Mouse (Mus musculus) lung, postnatal 10 days (tissue): ENCODE measurements around the gene Dync2li1.
A peak's percentile ranks its signal among the peaks of the same experiment; 100 is the strongest.

Source experiments
- DNase-seq: peaks from one replicate; pipeline ENCODE4 v3.0.0; 2021

Gene Dync2li1

DNA sequence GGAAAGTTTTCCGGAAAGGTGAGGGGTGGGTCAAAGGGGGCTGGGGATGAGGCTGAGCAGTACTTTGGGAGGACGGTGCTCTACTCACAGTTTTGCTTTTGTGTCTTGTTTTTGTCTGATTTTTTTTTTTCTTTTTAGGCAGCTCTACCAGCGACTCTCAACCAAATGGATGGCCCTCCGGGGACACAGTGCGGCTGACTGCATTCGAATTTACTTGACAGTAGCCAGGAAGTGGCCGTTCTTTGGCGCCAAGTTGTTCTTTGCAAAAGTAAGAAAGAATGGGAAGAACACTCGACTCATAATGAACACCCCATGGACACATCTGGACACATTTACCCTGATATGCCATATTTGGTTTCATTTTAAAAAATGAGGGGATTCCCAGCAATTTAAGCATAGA, 14.8 kb upstream of the Dync2li1 start:
- DNase-seq: no peak

GRCm38 (mm10) chr17:84611971-84612370, 14.3 kb upstream of the Dync2li1 start:
- DNase-seq: no peak

DNA sequence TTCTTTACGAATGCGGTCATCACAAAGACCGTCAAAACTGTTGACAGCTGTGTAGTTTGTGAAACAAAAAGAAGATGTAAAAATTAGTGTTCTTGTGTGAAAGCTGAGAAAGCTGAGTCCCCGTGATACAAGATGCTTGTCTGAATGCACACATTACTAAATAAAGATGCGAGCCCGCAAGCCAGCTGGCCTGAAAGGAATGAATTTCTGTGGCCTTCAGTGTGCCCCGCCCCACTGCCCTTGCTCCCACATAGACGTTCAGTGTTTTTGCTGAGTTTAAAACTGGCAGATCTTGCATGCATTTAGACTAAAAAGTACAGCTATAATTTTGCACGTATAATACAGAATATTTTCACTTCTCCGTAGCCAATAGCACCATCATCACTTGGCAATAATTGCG, 10.5 kb upstream of the Dync2li1 start:
- no peak for DNase-seq

GRCm38 (mm10) chr17:84616526-84617074, 9.7 kb upstream of the Dync2li1 start:
- DNase-seq: no peak

- DNase-seq: no peak
Observed at GRCm38 (mm10) chr17:84617953-84618352, 8.3 kb upstream of the Dync2li1 start.

DNA sequence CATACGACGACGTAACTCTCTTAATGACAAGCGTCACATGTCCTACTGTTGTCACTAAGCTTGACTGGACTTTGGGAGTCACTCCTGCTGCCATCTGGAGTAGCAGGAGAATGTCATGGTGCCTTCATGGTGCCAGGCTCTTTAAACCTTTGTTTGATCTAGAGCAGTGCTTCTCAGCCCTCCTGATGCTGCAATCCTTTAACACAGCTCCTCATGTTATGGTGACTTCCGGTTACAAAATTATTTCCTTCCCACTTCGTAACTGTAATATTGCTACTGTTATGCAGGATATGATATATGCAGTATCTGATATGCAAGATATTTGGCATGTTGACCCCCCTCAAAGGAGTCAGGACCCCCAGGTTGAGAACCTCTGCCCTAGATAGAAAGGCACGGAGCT, 7.2 kb upstream of the Dync2li1 start:
- DNase-seq: no peak

GRCm38 (mm10) chr17:84620076-84620475, 6.2 kb upstream of the Dync2li1 start:
- peak; percentile 74 for DNase-seq

DNA sequence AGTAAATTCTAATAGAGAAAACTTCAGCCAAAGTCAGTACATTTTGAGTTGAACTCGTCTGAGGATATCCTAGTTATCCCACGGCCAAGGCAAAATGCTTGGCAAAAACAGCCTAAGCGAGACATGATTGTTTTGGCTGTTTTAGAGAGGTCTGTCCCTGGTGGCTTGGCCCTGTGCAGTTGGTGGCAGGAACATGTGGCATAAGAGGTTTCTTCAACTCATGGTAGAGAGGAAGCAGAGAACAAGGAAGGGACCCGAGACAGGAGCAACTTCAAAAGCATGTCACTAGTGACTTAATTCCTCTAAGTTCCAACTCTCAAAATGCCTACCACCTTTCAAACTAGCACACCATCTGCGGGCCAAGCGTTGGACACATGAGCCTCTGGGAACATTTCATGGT, 5.7 kb upstream of the Dync2li1 start:
- no peak for DNase-seq

DNA sequence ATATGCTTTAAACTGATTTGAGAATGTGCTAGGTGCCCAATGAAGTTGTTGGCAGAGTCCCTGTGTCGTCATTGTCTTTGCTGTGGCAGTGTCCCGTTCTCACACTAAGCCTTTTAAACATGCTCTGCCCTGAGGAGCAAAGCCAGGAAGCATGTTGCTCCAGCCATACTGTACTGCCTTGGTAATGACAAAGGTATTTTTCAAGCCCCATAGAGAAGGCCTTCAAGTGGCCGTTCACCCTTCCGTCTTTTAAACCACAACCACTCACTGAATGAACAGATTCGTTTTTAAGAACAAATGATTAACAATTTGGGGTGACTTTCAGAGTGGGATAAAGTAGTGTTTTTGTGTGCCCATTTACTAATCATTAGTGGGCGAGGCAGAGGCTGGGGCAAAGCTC, 5.1 kb upstream of the Dync2li1 start:
- no peak for DNase-seq

GRCm38 (mm10) chr17:84622028-84622427, 4.3 kb upstream of the Dync2li1 start:
- no peak for DNase-seq

DNA sequence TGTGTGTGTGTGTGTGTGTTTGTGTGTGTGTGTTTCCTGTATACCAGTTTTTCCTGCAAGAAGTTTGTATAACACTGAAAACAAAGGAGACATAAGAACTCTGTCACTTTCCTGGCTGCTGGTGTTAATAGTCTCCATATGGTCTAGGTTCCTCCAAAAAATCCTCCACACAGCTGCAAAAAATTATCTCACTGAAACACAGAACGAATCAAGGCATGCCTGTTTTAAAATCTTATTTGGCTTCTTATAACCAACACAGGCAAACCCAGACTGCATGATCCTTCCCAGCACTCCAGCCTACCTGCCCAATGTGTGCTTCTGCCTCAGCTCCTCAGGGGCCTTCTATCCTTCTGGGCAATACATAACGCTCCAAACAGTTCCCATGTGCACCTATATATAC, 3.4 kb upstream of the Dync2li1 start:
- no peak for DNase-seq

DNA sequence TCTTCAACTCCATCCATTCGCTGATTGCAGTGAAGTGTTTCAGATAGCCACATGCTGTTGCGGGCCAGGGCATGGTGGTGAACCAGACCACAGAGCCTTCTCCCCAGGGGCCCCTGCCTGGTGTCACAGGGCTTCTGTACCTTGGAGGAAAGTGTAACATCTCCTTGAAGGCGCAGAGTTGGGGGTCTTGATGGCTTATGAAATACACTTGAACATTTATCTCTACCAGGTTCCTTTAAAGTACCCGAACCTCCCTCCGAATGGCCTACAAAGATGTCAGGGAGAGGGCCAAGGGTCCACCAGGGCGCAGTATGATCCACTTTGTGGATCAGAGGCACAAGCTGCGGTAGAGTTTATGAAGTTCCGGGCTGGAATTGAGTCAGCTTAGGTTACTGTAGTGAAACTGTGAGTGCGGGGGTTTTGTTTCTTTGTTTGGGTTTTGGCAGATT, 585 bp downstream of the Dync2li1 start:
- DNase-seq: no peak

- DNase-seq: no peak
Observed at GRCm38 (mm10) chr17:84627721-84628120, 1.4 kb downstream of the Dync2li1 start.

GRCm38 (mm10) chr17:84628611-84629010, 2.3 kb downstream of the Dync2li1 start:
- no peak for DNase-seq

DNA sequence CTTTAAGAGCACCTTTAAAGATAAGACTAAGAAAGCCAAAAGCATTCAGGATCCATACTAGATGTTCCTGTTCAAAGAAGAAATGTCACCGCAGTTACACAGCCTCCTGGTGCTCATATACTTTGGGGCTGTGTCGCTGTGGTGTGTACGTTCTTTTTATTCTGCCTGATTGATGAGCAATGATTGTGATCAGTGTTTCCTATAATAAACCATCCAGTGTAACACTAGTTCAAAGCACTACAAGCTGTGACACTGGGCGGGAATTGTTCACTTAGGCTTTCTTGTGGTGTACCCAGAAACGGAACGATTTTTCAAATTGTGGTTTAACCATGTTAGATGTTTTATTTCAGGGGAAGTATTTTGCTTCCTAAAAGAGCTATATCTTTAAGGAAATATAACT, 5.5 kb downstream of the Dync2li1 start:
- DNase-seq: no peak

- no peak for DNase-seq
Observed at GRCm38 (mm10) chr17:84633443-84633842, 7.1 kb downstream of the Dync2li1 start.

- DNase-seq: no peak
Observed at GRCm38 (mm10) chr17:84636328-84636727, 10.0 kb downstream of the Dync2li1 start.

DNA sequence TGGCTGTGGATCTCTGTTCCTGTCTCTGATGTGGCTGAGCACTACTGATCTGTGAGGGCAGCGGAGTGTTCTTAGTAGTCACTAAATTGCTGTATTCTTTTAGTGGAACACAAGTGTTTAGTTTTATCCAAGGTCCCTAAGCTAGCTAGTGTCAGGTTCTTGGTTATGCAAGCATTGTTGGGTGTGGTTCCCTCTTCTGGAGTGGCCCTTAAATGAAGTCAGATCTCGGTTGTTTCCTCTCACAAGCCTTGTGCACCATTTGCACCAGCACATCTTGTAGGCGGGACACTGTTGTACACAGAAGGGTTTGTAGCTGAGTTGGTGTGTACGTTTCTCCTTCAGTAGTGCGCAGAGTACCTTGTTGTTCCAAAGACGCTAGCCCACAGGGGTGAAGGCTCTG, 11.7 kb downstream of the Dync2li1 start:
- no peak for DNase-seq

GRCm38 (mm10) chr17:84639796-84640378, 13.6 kb downstream of the Dync2li1 start:
- DNase-seq: no peak

DNA sequence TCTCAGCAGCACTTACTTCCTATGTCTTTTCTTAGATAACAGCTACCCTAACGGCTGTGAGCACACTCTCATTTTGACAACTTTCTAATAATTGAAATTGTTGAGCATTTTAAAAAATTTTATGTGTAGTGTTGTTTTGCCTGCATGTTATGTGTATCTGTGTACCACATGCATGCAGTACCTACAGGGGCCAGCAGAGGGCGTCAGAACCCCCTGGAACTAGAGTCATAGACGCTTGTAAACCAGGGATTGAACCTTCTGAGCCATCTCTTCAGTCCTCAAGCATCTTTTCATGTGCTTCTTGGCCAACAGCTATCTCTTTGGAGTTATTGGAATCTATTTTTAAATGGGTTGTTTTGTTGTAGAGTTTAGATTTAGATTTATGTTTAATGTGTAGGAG, 15.6 kb downstream of the Dync2li1 start:
- DNase-seq: peak; percentile 73

GRCm38 (mm10) chr17:84642324-84642723, 16.0 kb downstream of the Dync2li1 start:
- no peak for DNase-seq

- DNase-seq: no peak
Observed at GRCm38 (mm10) chr17:84644292-84645050, 18.2 kb downstream of the Dync2li1 start.

- DNase-seq: no peak
Observed at GRCm38 (mm10) chr17:84645119-84645518, 18.8 kb downstream of the Dync2li1 start.

- no peak for DNase-seq
Observed at GRCm38 (mm10) chr17:84645894-84646293, 19.6 kb downstream of the Dync2li1 start.
